Mouse (Mus musculus) myocyte (in vitro differentiated cells): ENCODE results near the gene Kremen1.

Source experiments
- CEBPB ChIP-seq: IDR thresholded peaks from 2 replicates; pipeline ENCODE4 v1.6.1; 2011; ENCODE audit warnings: mild to moderate bottlenecking, moderate library complexity; ENCODE audit not compliant: poor library complexity, insufficient read depth, severe bottlenecking
- MAX ChIP-seq: IDR thresholded peaks from one replicate; pipeline ENCODE4 v1.6.1; 2011; ENCODE audit warnings: low read depth, mild to moderate bottlenecking, control low read depth
- MYOD1 ChIP-seq, 3 experiments: IDR thresholded peaks; one replicate each; pipeline ENCODE4 v1.6.1; 2011; ENCODE audit warnings: control low read depth in 2 of 3, low read depth in 2 of 3, mild to moderate bottlenecking in 2 of 3, moderate library complexity in 1 of 3; ENCODE audit not compliant: insufficient read length in 2 of 3, control insufficient read depth in 1 of 3
- POLR2A ChIP-seq: IDR thresholded peaks from one replicate; pipeline ENCODE4 v1.6.1; 2011; ENCODE audit warnings: low read depth, mild to moderate bottlenecking, control low read depth, moderate library complexity; ENCODE audit not compliant: insufficient read length
- SRF ChIP-seq: IDR thresholded peaks from one replicate; pipeline ENCODE4 v1.6.1; 2011; ENCODE audit warnings: low read depth; ENCODE audit not compliant: control insufficient read depth, insufficient read length
- TCF12 ChIP-seq: IDR thresholded peaks from one replicate; pipeline ENCODE4 v1.6.1; 2011; ENCODE audit warnings: mild to moderate bottlenecking, control low read depth; ENCODE audit not compliant: poor library complexity, insufficient read depth, severe bottlenecking
- USF1 ChIP-seq: IDR thresholded peaks from one replicate; pipeline ENCODE4 v1.6.1; 2011; ENCODE audit warnings: low read depth, mild to moderate bottlenecking, control low read depth, moderate library complexity

DNA sequence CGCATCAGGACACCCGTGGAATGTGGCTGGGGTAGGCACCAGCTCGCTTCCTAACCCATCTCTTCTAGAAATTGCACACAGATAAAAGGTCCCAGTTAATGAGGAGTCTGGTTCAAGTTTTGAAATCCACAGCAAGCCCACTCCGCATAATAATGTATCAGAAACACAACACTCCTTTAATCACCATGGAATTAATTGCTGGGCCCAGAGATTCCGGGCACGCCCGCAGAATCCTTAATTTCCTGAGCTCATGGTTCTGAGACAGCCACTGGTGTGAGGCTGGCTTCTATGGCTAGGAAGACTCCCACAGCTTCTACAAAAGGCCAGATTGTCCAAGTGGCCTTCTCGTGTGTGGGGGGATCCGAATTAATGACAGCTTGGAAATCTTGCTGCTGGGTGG is 94.0 kb downstream of the Kremen1 start:
- TF ChIP-seq POLR2A: no peak
- no peak for TF ChIP-seq MAX
- no peak for TF ChIP-seq USF1
- no peak for TF ChIP-seq SRF
- no peak for TF ChIP-seq CEBPB
- TF ChIP-seq TCF12: no peak
- no peak for TF ChIP-seq MYOD1 (IDR thresholded peaks at IDR 0.05; ENCODE audit: control insufficient read depth in 1 of 3, insufficient read length in 2 of 3, low read depth in 2 of 3)
